Mouse (Mus musculus) forebrain, postnatal 0 days (tissue): ENCODE results near the gene Ipmk. TPM values are rescaled to one million over a fixed set of nuclear protein-coding genes. Genes with fewer than 3 reads are reported as not detected.
"Not testable (repeated sequence)": the region's sequence is repeated elsewhere in the genome, so short reads cannot be mapped to it uniquely, and the experiment has no call there.

Source experiments
- ATAC-seq: fragments of 200-750 bp; cut with Nextera tagmentation; 2 replicates; pipeline ENCODE4 v1.8.0; 2017; ENCODE audit warnings: mild to moderate bottlenecking, moderate library complexity
- DNase-seq: peaks from one replicate; pipeline ENCODE4 v3.0.0-alpha.2; 2015
- H3K27ac ChIP-seq: fragments of 300-500 bp; sonication (generic); 2 replicates; pipeline ENCODE4 v1.5.1; 2014; ENCODE audit warnings: low read depth, mild to moderate bottlenecking, antibody characterized with exemption, low read length, moderate library complexity, mixed read lengths
- H3K27me3 ChIP-seq: fragments of 300-500 bp; sonication (generic); 2 replicates; pipeline ENCODE4 v1.6.1; 2014; ENCODE audit warnings: mild to moderate bottlenecking, low read length, mixed read lengths; ENCODE audit not compliant: insufficient read depth
- H3K36me3 ChIP-seq: fragments of 300-500 bp; sonication (generic); 2 replicates; pipeline ENCODE4 v1.6.1; 2014; ENCODE audit warnings: mild to moderate bottlenecking, moderate library complexity; ENCODE audit not compliant: insufficient read depth
- H3K4me1 ChIP-seq: fragments of 300-500 bp; sonication (generic); 2 replicates; pipeline ENCODE4 v1.6.1; 2014; ENCODE audit warnings: antibody characterized with exemption; ENCODE audit not compliant: insufficient read depth
- H3K4me2 ChIP-seq: fragments of 300-500 bp; sonication (generic); 2 replicates; pipeline ENCODE4 v1.6.1; 2014; ENCODE audit warnings: low read depth, mild to moderate bottlenecking, moderate library complexity
- H3K4me3 ChIP-seq: fragments of 300-500 bp; sonication (generic); 2 replicates; pipeline ENCODE4 v1.5.1; 2014; ENCODE audit warnings: low read depth, low read length, mixed read lengths
- H3K9ac ChIP-seq: fragments of 300-500 bp; sonication (generic); 2 replicates; pipeline ENCODE4 v1.6.1; 2014; ENCODE audit warnings: mild to moderate bottlenecking
- H3K9me3 ChIP-seq: fragments of 300-500 bp; sonication (generic); 2 replicates; pipeline ENCODE4 v1.6.1; 2016; ENCODE audit warnings: low read length
- CTCF ChIP-seq: sonication (generic); IDR thresholded peaks from 2 replicates; pipeline ENCODE4 v1.5.1; 2016; ENCODE audit warnings: antibody characterized with exemption, control low read depth, low read depth
- WGBS: fragments of 180-500 bp; shearing (Covaris S2); extraction: QIAGEN DNeasy Blood & Tissue Kit; methylation state at CpG from one replicate; pipeline ENCODE4 v1.1.7; 2014; 5-methylcytosine and 5-hydroxymethylcytosine counted together
- polyA plus RNA-seq: library from polyadenylated mRNA; unstranded; fragments of >200 nt; fragmentation: Nextera tagmentation; extraction: Ambion mirVana; gene quantifications from 2 replicates; pipeline ENCODE4 v1.2.1, GENCODE M21; 2015
- total RNA-seq: library from RNA; depleted of rRNA; stranded (reverse); fragments of >200 nt; gene quantifications from 2 replicates; pipeline ENCODE4 v1.2.3, GENCODE M21; 2014

Gene Ipmk
- total and polyA plus RNA-seq, 2 experiments from 2014 or later, result 12.5 to 26.1 TPM

DNA sequence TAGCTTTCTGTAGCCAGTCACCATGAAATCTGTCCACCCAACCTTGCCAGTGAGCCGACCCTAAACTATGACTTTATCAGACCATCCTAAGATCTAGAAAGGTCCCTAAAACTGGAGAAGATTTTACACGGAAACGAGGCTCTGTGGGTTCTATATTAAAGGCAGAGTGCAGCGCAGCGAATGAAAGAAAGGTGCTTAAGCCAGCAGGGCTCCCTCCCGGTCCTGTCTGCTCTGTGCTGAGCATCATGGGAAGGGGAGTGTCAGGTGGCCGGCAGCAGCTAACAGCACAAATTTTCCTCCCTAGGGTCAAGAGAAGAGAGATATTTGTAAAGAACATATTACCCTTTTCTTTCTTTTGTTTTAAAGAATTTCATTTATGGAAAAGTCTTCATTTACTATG is 34.5 kb downstream of the Ipmk start:
- ATAC-seq (no peak), DNase-seq (no peak)
- H3K9me3 ChIP-seq, result no peaks in the 10 kb centered on the region
- H3K36me3 ChIP-seq, result peaks cover 32% of the 10 kb centered on the region
- no peak for TF ChIP-seq CTCF
- H3K27me3 ChIP-seq, result no peaks in the 10 kb centered on the region
- WGBS, result 80% methylated on average over 7 of the region's 7 CpGs
- H3K9ac ChIP-seq, result no peak overlapping the region
- no peak overlapping the region for H3K4me2 ChIP-seq
- H3K27ac ChIP-seq, result no peak overlapping the region
- H3K4me1 ChIP-seq, result no peaks in the 10 kb centered on the region
- no peak overlapping the region for H3K4me3 ChIP-seq

DNA sequence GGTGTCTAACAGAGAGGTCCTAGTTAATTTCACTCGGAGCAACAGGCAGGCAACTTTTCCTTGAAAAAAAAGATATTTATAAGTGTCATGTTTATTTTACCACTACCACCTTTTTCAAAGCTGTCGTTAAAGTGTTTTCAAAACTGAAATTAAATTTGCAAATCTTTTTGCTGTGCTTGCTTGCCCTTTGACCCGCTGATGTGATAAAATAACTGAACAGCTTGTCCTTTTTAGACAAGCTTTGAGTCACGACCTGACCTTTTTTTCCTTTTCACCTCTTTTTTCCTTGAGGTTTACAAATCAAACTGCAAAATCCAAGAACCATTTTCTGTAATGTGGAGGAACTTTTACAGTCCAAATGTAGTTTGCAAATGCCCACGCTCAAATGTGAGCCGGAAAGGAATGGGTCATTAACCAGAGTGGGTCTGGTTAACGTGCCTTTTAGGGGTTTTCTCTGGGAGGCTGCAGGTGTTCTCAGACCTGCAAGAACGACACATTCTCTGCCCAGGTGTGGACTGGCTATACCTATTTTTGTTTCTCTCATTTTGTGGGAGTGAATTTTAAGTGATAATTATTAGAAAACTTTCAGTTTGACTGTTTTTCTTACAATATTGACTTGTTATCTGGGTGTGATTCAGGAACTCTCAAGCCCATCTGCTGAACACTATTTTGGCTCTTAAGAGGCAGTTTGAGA is 35.4 kb downstream of the Ipmk start:
- ATAC-seq (no peak), DNase-seq (no peak)
- WGBS, result 88% methylated on average over 8 of the region's 8 CpGs
- Histone ChIP-seq H3K4me1 (no peaks in the 10 kb centered on the region), H3K4me3 (no peak overlapping the region), H3K27me3 (no peaks in the 10 kb centered on the region), H3K36me3 (peaks cover 27% of the 10 kb centered on the region), H3K9ac (no peak overlapping the region), H3K9me3 (no peaks in the 10 kb centered on the region), H3K27ac (no peak overlapping the region), H3K4me2 (no peak overlapping the region)
- no peak for TF ChIP-seq CTCF

DNA sequence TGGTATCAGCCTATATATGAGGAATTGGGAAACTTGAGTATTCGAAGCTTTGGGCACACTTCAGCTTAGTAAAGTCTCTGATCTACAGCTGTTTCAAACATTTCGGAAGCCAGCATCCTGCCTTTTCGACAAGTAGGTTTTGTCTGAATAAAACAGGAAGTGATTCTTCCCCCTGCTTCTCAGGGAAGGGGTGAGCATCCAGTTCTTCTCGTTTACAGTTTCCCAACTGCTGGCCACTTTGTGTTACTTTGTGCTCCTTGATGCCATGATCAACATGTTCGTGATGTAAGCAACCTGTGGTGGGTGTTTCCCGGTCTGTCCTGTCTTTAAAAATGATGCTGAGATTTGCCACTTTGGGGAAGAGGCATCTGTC is 36.0 kb downstream of the Ipmk start:
- H3K4me2 ChIP-seq, H3K4me1 ChIP-seq, DNase-seq, H3K9ac ChIP-seq, H3K27ac ChIP-seq, H3K4me3 ChIP-seq, ATAC-seq, H3K9me3 ChIP-seq, H3K27me3 ChIP-seq: not testable (repeated sequence)
- H3K36me3 ChIP-seq, result peaks cover 25% of the 10 kb centered on the region
- 83% methylated on average over 6 of the region's 6 CpGs for WGBS

DNA sequence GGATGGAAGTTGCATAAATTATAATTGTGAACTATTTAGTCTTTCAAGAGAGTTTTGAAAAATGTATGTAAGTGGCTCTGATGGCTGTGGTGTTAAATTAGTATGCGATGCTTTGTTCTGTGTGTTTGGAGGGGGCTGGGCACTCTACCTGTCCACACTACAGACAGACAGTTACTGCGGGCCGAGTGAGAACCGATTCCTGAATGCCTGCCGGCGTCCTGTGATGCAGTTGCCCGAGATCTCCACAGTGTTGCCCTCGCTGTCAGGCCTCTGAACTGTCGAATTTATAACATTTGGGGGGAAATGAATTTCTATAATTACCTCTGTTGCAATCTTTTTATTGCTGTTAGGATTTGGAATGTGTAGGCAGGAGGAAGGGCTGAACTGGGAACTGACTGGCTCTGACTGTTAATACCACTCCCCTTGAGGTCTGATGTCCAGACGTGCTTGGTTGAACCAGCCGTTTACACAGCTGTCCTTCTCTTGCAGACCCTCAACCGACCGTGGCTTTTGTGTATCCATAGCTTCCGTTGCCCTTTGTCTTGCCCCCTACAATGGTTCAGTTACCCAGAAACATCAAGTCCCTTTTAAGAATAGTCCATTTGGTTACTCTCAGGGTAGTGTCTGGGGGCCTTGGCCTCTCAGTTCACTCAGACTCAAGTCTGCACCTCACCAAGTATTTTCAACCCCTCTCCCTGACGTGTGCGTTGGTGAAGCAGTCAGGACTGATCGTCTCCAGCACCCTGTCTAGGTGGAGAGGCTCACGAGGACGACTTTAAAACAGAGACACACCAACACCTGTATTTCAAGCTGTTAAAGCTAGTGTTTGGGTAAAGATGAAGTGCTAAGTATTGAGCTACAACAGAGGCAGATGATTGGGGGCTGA is 36.8 kb downstream of the Ipmk start:
- no peak overlapping the region for H3K9ac ChIP-seq
- no peak for ATAC-seq

DNA sequence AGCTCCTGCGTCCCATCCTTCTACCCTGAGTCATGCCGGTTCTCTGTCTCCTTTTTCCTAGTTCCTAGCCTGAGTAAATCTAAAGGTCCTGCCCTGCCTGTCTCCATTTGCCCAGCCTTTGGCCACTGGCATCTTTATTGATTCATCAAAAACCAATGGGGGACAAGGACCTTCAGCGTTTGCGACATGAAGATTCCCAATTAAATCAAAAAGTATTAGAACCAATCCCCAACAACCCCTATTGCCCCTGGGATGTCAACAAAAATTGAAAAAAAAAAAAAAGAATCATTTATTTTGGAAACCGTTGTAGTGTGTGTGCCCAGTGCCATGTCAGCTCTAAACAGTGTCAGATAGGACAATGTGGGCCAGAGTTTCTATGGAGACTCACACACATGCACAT is 41.7 kb downstream of the Ipmk start:
- Histone ChIP-seq H3K27ac (no peak overlapping the region), H3K36me3 (no peaks in the 10 kb centered on the region), H3K4me3 (no peak overlapping the region), H3K27me3 (no peaks in the 10 kb centered on the region), H3K9me3 (no peaks in the 10 kb centered on the region; the same call in 1 of the 2 replicates), H3K4me1 (no peaks in the 10 kb centered on the region), H3K4me2 (no peak overlapping the region), H3K9ac (no peak overlapping the region)
- DNase-seq (no peak), ATAC-seq (no peak)
- 92% methylated on average over 5 of the region's 5 CpGs for WGBS
- no peak for TF ChIP-seq CTCF

More for the DNA sequence above, 36.8 kb downstream of the Ipmk start:
- Histone ChIP-seq H3K27ac (no peak overlapping the region), H3K4me1 (no peaks in the 10 kb centered on the region), H3K27me3 (no peaks in the 10 kb centered on the region), H3K9me3 (no peaks in the 10 kb centered on the region), H3K4me3 (no peak overlapping the region), H3K4me2 (no peak overlapping the region), H3K36me3 (peaks cover 18% of the 10 kb centered on the region)
- DNase-seq, result no peak
- TF ChIP-seq CTCF, result no peak
- 75% methylated on average over 19 of the region's 19 CpGs for WGBS

DNA sequence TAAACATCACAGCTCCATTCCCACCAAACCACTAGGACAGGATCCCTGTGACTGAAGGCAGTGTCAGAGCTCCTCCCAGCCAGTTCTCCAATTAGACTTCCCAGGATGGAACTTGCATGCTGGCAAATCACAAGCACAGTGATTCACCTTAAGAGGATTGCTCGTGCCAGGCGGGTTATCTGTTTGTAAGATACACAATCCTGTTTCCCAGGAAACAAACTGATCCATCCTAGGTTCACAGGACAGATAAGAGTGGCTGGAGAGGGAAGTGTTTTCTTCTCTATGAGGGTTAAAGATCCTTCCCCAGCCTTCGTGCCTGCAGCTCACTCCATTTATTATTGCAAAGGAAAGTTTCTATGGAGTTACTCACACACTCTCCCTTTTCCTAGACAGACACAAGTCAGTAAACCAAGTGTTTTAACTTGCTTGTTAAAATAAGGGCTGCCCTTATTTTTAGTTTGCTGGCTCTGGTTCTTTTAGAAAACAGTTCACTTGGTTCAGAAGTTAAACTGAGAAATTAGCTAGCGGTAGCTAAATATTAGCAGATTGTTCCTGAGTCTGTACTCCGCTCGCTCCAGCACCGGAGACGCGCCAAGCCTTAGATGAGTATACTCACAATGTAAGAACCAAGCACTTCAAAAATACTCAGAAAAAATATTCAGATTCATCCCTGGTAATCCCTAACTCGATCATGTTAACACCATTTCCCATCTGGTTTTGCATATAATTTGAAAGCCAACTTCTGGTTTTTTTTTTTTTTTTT is 51.0 kb downstream of the Ipmk start:
- ATAC-seq, result no peak
- H3K36me3 ChIP-seq, result no peaks in the 10 kb centered on the region

DNA sequence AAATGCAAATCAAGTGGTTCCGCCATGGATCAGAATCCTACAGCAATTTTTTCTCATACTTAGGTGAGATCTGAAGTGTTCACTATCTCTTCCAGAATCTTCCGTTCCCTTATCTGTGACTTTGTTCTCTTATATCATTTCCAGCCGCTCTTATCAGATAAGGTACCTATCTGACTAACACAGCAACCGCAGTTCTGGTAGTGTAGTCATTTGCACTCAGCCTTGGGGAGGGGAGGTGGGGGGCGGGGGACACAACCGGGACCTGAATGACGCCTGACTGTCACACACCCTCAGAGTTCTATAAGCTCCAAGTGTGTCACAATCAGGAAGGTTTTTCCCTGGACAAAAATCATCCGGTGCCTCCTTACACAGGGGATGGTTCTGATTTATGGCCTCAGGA is 51.8 kb downstream of the Ipmk start:
- no peak overlapping the region for H3K9ac ChIP-seq
- H3K9me3 ChIP-seq, result no peaks in the 10 kb centered on the region
- no peak for DNase-seq
- H3K27me3 ChIP-seq, result no peaks in the 10 kb centered on the region; the same call in 1 of the 2 replicates
- no peaks in the 10 kb centered on the region for H3K4me1 ChIP-seq
- no peak for TF ChIP-seq CTCF
- no peak overlapping the region for H3K4me3 ChIP-seq
- H3K4me2 ChIP-seq, result no peak overlapping the region
- WGBS, result 83% methylated on average over 8 of the region's 8 CpGs
- no peaks in the 10 kb centered on the region for H3K36me3 ChIP-seq
- no peak overlapping the region for H3K27ac ChIP-seq
- no peak for ATAC-seq

More for the DNA sequence above, 51.0 kb downstream of the Ipmk start:
- Histone ChIP-seq H3K27ac (no peak overlapping the region), H3K27me3 (no peaks in the 10 kb centered on the region; the same call in 1 of the 2 replicates), H3K4me3 (no peak overlapping the region), H3K9ac (no peak overlapping the region), H3K9me3 (no peaks in the 10 kb centered on the region), H3K4me1 (no peaks in the 10 kb centered on the region), H3K4me2 (no peak overlapping the region)
- TF ChIP-seq CTCF, result no peak
- DNase-seq, result no peak
- 79% methylated on average over 10 of the region's 10 CpGs for WGBS
